Mouse (Mus musculus): ENCODE results near the gene Pros1. TPM values are rescaled to one million over a fixed set of nuclear protein-coding genes. Genes with fewer than 3 reads are reported as not detected.

The Pros1 gene
- polyA plus RNA-seq, 1 experiment from 2014 or later: 19.1 TPM

DNA sequence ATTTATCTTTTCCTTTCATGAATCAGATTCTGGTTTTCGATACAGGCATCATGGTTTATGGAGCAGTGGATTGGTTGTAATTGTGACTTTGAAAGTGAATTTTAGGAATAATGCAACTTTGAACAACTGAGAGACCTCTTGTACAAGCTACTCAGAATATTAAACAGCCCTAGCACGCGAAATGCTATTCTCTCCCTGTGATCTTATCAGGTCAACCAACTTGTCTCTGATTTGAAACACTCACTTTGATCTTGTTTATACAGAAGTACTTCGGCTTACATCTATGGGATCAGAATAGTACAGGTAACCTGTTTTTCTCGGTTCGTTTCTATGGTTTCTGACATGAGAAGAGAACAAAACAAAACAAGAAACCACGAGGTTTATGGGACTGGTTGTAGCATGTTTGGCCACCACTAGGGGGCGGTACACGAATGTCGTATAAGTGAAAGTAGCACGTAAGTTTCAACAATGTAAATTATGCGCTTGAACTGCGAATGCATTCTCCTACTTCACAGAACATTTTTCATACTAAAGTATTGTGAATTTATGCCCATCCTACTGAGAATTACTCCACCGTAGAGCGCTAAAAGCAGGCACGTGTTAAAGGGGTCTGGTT, 86.4 kb downstream of the Pros1 start:
- Histone ChIP-seq H3K4me2 (ENCODE audit: low read depth, low read length) (peak overlapping the region; percentile 61), H3K9me3 (ENCODE audit: low read length) (no peaks in the 10 kb centered on the region), H3K27ac (ENCODE audit: low read depth) (no peak overlapping the region), H3K9ac (replicated peaks) (no peak overlapping the region), H3K4me1 (ENCODE audit: insufficient read depth) (no peaks in the 10 kb centered on the region), H3K36me3 (replicated peaks; ENCODE audit: insufficient read depth, low read length) (no peaks in the 10 kb centered on the region), H3K27me3 (ENCODE audit: insufficient read depth, low read length) (no peaks in the 10 kb centered on the region), H3K4me3 (ENCODE audit: low read depth, low read length) (peak overlapping the region; percentile 28; the same call in 1 of the 2 replicates)
- TF ChIP-seq EP300 (IDR thresholded peaks at IDR 0.05; ENCODE audit: low read depth) (no peak), CTCF (IDR thresholded peaks at IDR 0.05; ENCODE audit: low read depth) (peak; percentile 89)
- ATAC-seq: peak; percentile 74
- WGBS (ENCODE audit: insufficient replicate concordance): 20% methylated on average over 16 of the region's 16 CpGs
- peak; percentile 78 for DNase-seq

DNA sequence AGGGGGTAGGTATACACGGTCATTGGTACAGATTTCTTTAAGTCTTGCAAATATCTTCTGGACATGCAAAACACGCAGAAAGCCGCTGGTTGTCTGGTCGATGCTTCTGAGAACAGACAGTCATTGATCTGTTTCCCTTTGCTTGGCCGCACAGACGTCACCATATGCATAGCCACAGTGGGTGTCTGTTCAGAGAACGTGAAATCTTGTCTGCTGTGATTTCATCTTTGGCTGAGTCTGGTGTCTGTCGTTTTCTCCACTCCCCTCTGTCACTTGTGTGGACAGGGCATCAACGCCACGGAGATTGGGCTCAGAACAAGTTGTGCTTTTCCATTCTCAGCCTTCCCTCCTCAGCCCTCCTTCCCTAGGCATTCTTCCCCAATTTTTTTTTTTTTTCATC, 87.7 kb downstream of the Pros1 start:
- ATAC-seq: no peak
- no peaks in the 10 kb centered on the region for H3K9me3 ChIP-seq (ENCODE audit: low read length)
- 75% methylated on average over 10 of the region's 10 CpGs for WGBS (ENCODE audit: insufficient replicate concordance)

DNA sequence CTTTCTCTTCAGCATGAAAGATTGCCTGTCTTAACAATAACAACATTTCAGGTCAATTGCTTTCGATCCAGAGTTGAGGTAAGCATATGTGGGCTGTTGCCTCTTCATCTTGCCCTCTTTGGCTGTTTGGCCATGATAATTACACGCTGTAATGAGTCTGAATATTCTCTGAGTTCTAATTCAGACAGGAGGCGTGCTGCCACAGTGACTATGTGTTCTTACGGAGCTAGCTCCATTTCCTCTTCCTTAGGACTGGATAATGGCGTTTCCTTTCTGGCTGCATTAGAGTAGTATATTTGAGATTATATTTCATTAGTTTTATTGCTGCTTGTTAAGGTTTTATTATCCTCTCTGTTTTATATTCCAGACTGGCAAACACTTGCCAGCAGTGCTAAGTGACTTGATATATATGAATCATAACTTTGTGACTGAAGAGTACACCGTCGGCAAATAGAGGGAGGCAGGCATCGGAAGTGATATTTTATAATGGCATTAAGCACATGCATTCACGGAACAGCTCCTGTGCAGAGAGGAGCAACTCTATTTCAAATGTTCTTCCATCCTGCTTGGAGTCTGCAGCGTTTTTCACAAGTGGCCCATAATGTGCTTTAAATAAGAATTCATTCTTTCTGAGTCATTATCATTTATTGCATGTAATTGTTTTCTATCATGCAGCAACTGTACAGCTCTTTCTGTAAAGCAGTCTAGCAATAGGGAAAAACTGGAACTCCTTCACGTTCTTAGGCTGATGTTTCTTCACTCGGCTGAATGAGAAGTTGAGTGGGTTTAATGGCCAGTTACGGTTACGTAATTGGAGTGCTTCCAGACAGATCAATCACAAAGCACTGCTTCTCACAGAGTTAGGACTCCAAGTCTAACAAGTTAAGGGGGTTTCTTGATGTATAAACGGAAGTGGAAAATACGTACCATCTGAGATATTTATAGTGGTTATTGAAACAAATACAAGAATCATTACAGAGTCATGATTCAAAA, 88.6 kb downstream of the Pros1 start:
- ATAC-seq: no peak
- Histone ChIP-seq H3K9me3 (ENCODE audit: low read length) (no peaks in the 10 kb centered on the region), H3K4me1 (ENCODE audit: insufficient read depth) (no peaks in the 10 kb centered on the region), H3K4me2 (ENCODE audit: low read depth, low read length) (no peak overlapping the region), H3K36me3 (replicated peaks; ENCODE audit: insufficient read depth, low read length) (no peaks in the 10 kb centered on the region), H3K27me3 (ENCODE audit: insufficient read depth, low read length) (no peaks in the 10 kb centered on the region), H3K27ac (ENCODE audit: low read depth) (no peak overlapping the region), H3K4me3 (ENCODE audit: low read depth, low read length) (no peak overlapping the region), H3K9ac (replicated peaks) (no peak overlapping the region)
- TF ChIP-seq CTCF (IDR thresholded peaks at IDR 0.05; ENCODE audit: low read depth): no peak
- no peak for DNase-seq
- WGBS (ENCODE audit: insufficient replicate concordance): 69% methylated on average over 16 of the region's 16 CpGs

More for the DNA sequence above, 87.7 kb downstream of the Pros1 start:
- Histone ChIP-seq H3K4me3 (ENCODE audit: low read depth, low read length) (no peak overlapping the region), H3K27me3 (ENCODE audit: insufficient read depth, low read length) (no peaks in the 10 kb centered on the region), H3K36me3 (replicated peaks; ENCODE audit: insufficient read depth, low read length) (no peaks in the 10 kb centered on the region), H3K4me1 (ENCODE audit: insufficient read depth) (no peaks in the 10 kb centered on the region), H3K4me2 (ENCODE audit: low read depth, low read length) (no peak overlapping the region), H3K27ac (ENCODE audit: low read depth) (no peak overlapping the region), H3K9ac (replicated peaks) (no peak overlapping the region)
- no peak for DNase-seq
- TF ChIP-seq CTCF (IDR thresholded peaks at IDR 0.05; ENCODE audit: low read depth) (no peak), EP300 (IDR thresholded peaks at IDR 0.05; ENCODE audit: low read depth) (no peak)

DNA sequence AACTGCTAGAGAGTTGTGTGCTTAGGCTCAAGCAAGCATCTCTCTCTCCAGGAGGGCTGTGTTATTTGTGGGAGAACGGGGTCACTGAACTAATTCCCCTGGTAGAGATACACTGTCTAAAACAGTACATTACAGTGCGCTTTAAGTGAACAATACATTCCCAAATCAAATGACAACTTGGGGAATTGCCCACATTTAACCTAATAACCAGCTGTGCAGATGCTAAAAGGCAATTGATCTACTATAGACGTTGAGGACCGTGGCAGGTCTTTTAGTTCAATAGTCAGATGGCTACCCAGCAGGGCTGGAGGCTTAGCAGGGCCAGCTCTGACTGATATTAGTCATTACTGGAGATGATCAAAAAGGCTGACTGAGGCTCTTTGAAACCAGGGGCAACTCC, 104.4 kb downstream of the Pros1 start:
- Histone ChIP-seq H3K4me3 (ENCODE audit: low read depth, low read length) (no peak overlapping the region), H3K9ac (replicated peaks) (no peak overlapping the region), H3K27ac (ENCODE audit: low read depth) (no peak overlapping the region), H3K4me2 (ENCODE audit: low read depth, low read length) (no peak overlapping the region), H3K9me3 (ENCODE audit: low read length) (no peaks in the 10 kb centered on the region), H3K4me1 (ENCODE audit: insufficient read depth) (no peaks in the 10 kb centered on the region), H3K27me3 (ENCODE audit: insufficient read depth, low read length) (no peaks in the 10 kb centered on the region), H3K36me3 (replicated peaks; ENCODE audit: insufficient read depth, low read length) (no peaks in the 10 kb centered on the region)
- 73% methylated on average over 4 of the region's 4 CpGs for whole genome bisulfite sequencing (ENCODE audit: insufficient replicate concordance)
- DNase-seq (no peak), ATAC-seq (no peak)
- TF ChIP-seq EP300 (IDR thresholded peaks at IDR 0.05; ENCODE audit: low read depth) (no peak), CTCF (IDR thresholded peaks at IDR 0.05; ENCODE audit: low read depth) (no peak)

DNA sequence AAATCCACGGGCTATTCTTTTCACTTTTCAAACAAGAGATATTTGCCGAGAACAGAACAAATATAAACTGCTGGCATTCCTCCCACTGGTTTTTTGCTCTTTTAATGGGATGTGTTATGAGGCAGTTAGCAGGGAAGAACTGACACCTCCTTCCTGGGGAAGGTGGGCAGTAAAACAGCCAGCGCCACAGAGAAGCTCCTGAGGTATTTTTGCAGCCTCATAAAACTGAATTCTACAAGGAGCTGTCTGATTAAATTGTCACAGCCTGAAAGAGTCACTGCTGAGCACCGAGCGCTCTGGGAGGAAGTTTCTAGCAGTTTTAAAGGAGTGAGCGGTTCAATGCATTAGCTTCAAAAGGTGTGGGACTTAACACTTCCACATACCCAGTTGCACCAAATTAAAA, 110.3 kb downstream of the Pros1 start:
- Histone ChIP-seq H3K4me2 (ENCODE audit: low read depth, low read length) (no peak overlapping the region), H3K9ac (replicated peaks) (no peak overlapping the region), H3K27ac (ENCODE audit: low read depth) (no peak overlapping the region), H3K4me1 (ENCODE audit: insufficient read depth) (no peaks in the 10 kb centered on the region), H3K9me3 (ENCODE audit: low read length) (no peaks in the 10 kb centered on the region), H3K36me3 (replicated peaks; ENCODE audit: insufficient read depth, low read length) (no peaks in the 10 kb centered on the region), H3K27me3 (ENCODE audit: insufficient read depth, low read length) (no peaks in the 10 kb centered on the region), H3K4me3 (ENCODE audit: low read depth, low read length) (no peak overlapping the region)
- ATAC-seq (no peak), DNase-seq (no peak)
- TF ChIP-seq CTCF (IDR thresholded peaks at IDR 0.05; ENCODE audit: low read depth): no peak
- TF ChIP-seq EP300 (IDR thresholded peaks at IDR 0.05; ENCODE audit: low read depth): no peak
- 51% methylated on average over 6 of the region's 6 CpGs for WGBS (ENCODE audit: insufficient replicate concordance)

DNA sequence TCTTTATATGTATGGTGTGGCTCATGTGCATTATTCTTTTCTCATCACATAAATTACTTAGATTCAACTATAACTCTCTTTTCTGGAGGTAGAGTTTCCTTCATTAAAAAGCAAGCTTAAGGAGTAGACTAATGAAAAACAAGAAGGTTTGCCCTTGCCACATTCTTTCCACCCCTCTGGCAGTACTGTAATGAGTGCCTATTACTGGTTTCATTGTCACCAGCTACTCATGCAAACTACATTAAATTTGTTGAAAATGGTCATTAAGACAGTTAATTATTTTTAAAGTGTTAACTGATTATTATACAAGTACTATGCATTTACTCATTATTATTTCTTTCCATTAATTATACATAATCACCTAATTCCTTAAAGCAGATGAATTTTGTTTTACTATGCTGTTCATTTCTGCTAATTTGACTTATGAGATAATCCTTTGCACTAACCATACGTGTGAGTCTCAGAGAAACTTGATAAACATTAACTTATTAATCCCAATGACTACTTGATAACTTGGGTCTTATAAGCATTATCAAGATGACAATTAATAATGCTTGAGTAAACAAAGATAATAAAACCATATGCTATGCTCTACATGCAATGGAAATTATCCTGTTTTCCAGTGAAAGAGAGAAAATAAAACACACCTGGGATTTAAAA, 117.7 kb downstream of the Pros1 start:
- TF ChIP-seq CTCF (IDR thresholded peaks at IDR 0.05; ENCODE audit: low read depth) (no peak), EP300 (IDR thresholded peaks at IDR 0.05; ENCODE audit: low read depth) (no peak)
- no peaks in the 10 kb centered on the region for H3K27me3 ChIP-seq (ENCODE audit: insufficient read depth, low read length)
- no peak overlapping the region for H3K27ac ChIP-seq (ENCODE audit: low read depth)
- WGBS (ENCODE audit: insufficient replicate concordance): 56% methylated on average over 1 of the region's 1 CpGs
- no peaks in the 10 kb centered on the region for H3K9me3 ChIP-seq (ENCODE audit: low read length)
- no peak for ATAC-seq
- no peak for DNase-seq
- no peaks in the 10 kb centered on the region for H3K4me1 ChIP-seq (ENCODE audit: insufficient read depth)
- no peak overlapping the region for H3K9ac ChIP-seq (replicated peaks)
- no peak overlapping the region for H3K4me2 ChIP-seq (ENCODE audit: low read depth, low read length)
- no peak overlapping the region for H3K4me3 ChIP-seq (ENCODE audit: low read depth, low read length)
- H3K36me3 ChIP-seq (replicated peaks; ENCODE audit: insufficient read depth, low read length): no peaks in the 10 kb centered on the region
